25 mouse cellular contexts compared by ENCODE assay signal in the genomic region with DNA sequence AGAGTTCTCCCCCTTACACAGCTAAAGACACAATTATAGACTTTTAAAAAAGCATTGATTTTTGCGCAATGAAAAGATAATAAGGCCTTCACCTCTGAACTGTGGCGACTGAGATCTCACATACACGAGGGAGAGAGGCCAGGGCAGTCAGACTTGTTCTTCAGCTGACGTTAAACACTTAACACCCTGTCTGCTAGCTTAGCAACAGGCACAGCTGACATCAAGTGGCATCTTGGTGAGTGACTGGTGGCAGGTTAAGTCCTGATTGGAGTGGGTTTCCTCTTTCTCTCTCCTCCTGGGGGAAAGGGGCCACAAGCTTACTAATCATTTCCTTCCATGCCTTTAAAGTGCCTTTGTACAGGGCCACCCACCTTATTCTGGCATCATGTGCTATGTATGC. TPM values are rescaled to one million over a fixed set of nuclear protein-coding genes. Genes with fewer than 3 reads are reported as not detected.
"Had no signal": no experiment of that assay in that cellular context is flagged by ENCODE, and none has a peak within 500 bp of the region (broad histone marks: within the 10 kb centered on the region; RNA-seq: fewer than 3 reads in every experiment).

No protein-coding gene starts in this region.

- ATAC-seq: liver, embryonic 12.5 days; midbrain, embryonic 16.5 days had no signal

- H3K9me3 ChIP-seq: liver, embryonic 12.5 days; midbrain, embryonic 10.5 days; midbrain, embryonic 12.5 days; neural tube, embryonic 13.5 days; neural tube, embryonic 15.5 days had no signal

- H3K4me3 ChIP-seq: liver, embryonic 12.5 days; midbrain, embryonic 10.5 days; midbrain, embryonic 12.5 days; myocyte; neural tube, embryonic 13.5 days; neural tube, embryonic 15.5 days had no signal

- H3K36me3 ChIP-seq: liver, embryonic 12.5 days; midbrain, embryonic 10.5 days; midbrain, embryonic 12.5 days; neural tube, embryonic 13.5 days; neural tube, embryonic 15.5 days had no signal

- H3K27ac ChIP-seq: liver, embryonic 12.5 days; liver, embryonic 14.5 days; midbrain, embryonic 10.5 days; midbrain, embryonic 12.5 days; neural tube, embryonic 13.5 days; neural tube, embryonic 15.5 days had no signal

- H3K9ac ChIP-seq: liver, embryonic 12.5 days; liver, embryonic 14.5 days; midbrain, embryonic 12.5 days; neural tube, embryonic 13.5 days; neural tube, embryonic 15.5 days had no signal

- H3K4me1 ChIP-seq: liver, embryonic 12.5 days; midbrain, embryonic 10.5 days; midbrain, embryonic 12.5 days had no signal

- H3K4me2 ChIP-seq: liver, embryonic 12.5 days; midbrain, embryonic 12.5 days; neural tube, embryonic 13.5 days; neural tube, embryonic 15.5 days had no signal

- DNase-seq: lung, adult 2 months; lung, postnatal 4 days; midbrain, embryonic 14.5 days; retina, postnatal 1 day; right cerebral cortex, adult 18-20 months; right cerebral cortex, postnatal 25 days; right cerebral cortex, postnatal 4 days; spleen, adult 18-20 months; thymus, adult 18-20 months; thymus, postnatal 14 days; thymus, postnatal 36 days had no signal

RNA-seq across cellular contexts. Expression of gene Mtnr1b, which starts 4.3 kb away (rescaled TPM):
- polyA plus RNA-seq: liver, embryonic 12.5 days; liver, embryonic 14.5 days; liver, embryonic 16.5 days; lung, adult 2 months; midbrain, embryonic 10.5 days; midbrain, embryonic 12.5 days; midbrain, embryonic 14.5 days; midbrain, embryonic 16.5 days; myocyte; neural tube, embryonic 11.5 days; neural tube, embryonic 13.5 days; neural tube, embryonic 15.5 days; small intestine, adult 2 months; stomach, embryonic 14.5 days; stomach, embryonic 16.5 days; thymus, postnatal 0 days had no signal
